Mouse (Mus musculus) embryonic facial prominence, embryonic 11.5 days (tissue): ENCODE measurements around the gene Igfbp2. TPM values are rescaled to one million over a fixed set of nuclear protein-coding genes. Genes with fewer than 3 reads are reported as not detected.

ENCODE experiments used
- ATAC-seq: fragments of 200-750 bp; cut with Nextera tagmentation; replicated peaks from 2 replicates; pipeline ENCODE4 v1.8.0; 2017; ENCODE audit warnings: low read depth; ENCODE audit not compliant: insufficient number of reproducible peaks, low FRiP score, low TSS enrichment
- DNase-seq: peaks from one replicate; pipeline ENCODE4 v3.0.0-alpha.2; 2015; ENCODE audit warnings: low spot score
- H3K27ac ChIP-seq: fragments of 300-500 bp; sonication (generic); replicated peaks from 2 replicates; pipeline ENCODE4 v1.5.1; 2014; ENCODE audit warnings: mild to moderate bottlenecking, low read depth, low read length, control low read depth
- H3K27me3 ChIP-seq: fragments of 300-500 bp; sonication (generic); 2 replicates; pipeline ENCODE4 v1.6.1; 2014; ENCODE audit warnings: mild to moderate bottlenecking, low read length, moderate library complexity, mixed read lengths; ENCODE audit not compliant: control insufficient read depth, insufficient read depth
- H3K36me3 ChIP-seq: fragments of 300-500 bp; sonication (generic); replicated peaks from 2 replicates; pipeline ENCODE4 v1.6.1; 2014; ENCODE audit warnings: low read depth, mild to moderate bottlenecking, low read length, moderate library complexity, mixed read lengths; ENCODE audit not compliant: control insufficient read depth, insufficient read depth
- H3K4me1 ChIP-seq: fragments of 300-500 bp; sonication (generic); 2 replicates; pipeline ENCODE4 v1.6.1; 2014; ENCODE audit warnings: low read length, mixed read lengths; ENCODE audit not compliant: control insufficient read depth, insufficient read depth
- H3K4me2 ChIP-seq: fragments of 300-500 bp; sonication (generic); 2 replicates; pipeline ENCODE4 v1.6.1; 2014; ENCODE audit warnings: low read depth, mild to moderate bottlenecking, control low read depth, low read length, moderate library complexity
- H3K4me3 ChIP-seq: fragments of 300-500 bp; sonication (generic); 2 replicates; pipeline ENCODE4 v1.5.1; 2014; ENCODE audit warnings: low read depth, low read length, control low read depth
- H3K9ac ChIP-seq: fragments of 300-500 bp; sonication (generic); replicated peaks from 2 replicates; pipeline ENCODE4 v1.6.1; 2014; ENCODE audit warnings: mild to moderate bottlenecking, control low read depth, low read length
- H3K9me3 ChIP-seq: fragments of 300-500 bp; sonication (generic); replicated peaks from 2 replicates; pipeline ENCODE4 v1.6.1; 2016; ENCODE audit warnings: mild to moderate bottlenecking, low read length, inconsistent platforms, mixed read lengths; ENCODE audit not compliant: control insufficient read depth
- WGBS: fragments of 180-500 bp; shearing (Covaris S2); extraction: QIAGEN DNeasy Blood & Tissue Kit; methylation state at CpG from one replicate; pipeline ENCODE4 v1.1.7; 2014; 5-methylcytosine and 5-hydroxymethylcytosine counted together
- polyA plus RNA-seq: library from polyadenylated mRNA; unstranded; fragments of >200 nt; fragmentation: Nextera tagmentation; extraction: Ambion mirVana; gene quantifications from 2 replicates; pipeline ENCODE4 v1.2.1, GENCODE M21; 2014

The Igfbp2 gene
- polyA plus RNA-seq, 1 experiment from 2014 or later: 368 TPM

DNA sequence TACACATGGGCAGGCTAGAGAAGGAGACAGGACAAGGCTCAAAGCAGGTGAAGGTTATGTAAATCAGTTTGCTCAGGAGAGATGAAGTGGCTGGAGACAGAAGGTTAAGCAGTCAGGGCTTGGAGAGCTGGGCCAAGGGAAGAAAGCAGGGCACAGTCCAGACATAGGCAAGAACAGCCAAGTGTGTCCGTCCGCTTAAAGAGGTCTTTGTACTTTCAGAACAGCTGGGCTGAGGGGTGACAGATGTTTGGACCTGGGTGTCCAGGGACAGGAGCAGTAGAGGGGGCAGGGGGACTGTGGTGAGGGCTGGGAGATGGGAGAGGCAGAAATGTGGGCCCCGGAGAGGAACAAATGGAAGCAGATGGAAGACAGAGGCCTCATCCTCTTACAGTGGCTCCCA lies 40.0 kb downstream of the Igfbp2 start:
- DNase-seq (no peak), ATAC-seq (no peak)
- H3K4me1 ChIP-seq: no peaks in the 10 kb centered on the region
- WGBS: 73% methylated on average over 3 of the region's 3 CpGs
- no peaks in the 10 kb centered on the region; the same call in 1 of the 2 replicates for H3K36me3 ChIP-seq
- no peak overlapping the region for H3K27ac ChIP-seq
- H3K9ac ChIP-seq: no peak overlapping the region
- H3K27me3 ChIP-seq: no peaks in the 10 kb centered on the region
- no peaks in the 10 kb centered on the region for H3K9me3 ChIP-seq
- no peak overlapping the region for H3K4me3 ChIP-seq
- no peak overlapping the region for H3K4me2 ChIP-seq

DNA sequence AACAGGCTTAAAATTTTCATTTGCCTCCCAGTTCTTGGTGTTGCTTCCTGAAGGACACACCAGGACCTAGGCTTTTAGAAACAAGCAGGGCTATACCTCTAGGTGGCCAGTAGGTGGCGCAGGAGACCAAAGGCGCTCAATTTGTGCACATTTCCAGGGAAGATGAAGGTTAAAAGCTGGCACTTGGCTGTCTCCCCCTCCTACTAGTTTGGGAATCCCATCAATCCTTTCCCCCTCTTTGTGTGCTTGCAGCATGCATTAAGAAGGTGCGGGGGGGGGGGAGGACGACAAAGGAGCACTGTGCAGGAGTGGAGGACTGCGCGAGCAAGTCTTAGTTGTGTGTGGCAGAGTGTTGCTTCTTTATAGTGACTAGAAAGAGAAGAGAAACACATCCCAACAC lies 41.6 kb downstream of the Igfbp2 start:
- Histone ChIP-seq H3K4me3 (no peak overlapping the region), H3K9ac (no peak overlapping the region), H3K4me1 (no peaks in the 10 kb centered on the region), H3K27me3 (no peaks in the 10 kb centered on the region), H3K27ac (no peak overlapping the region), H3K9me3 (no peaks in the 10 kb centered on the region), H3K4me2 (no peak overlapping the region), H3K36me3 (no peaks in the 10 kb centered on the region; the same call in 1 of the 2 replicates)
- DNase-seq: peak; percentile 86
- ATAC-seq: no peak; the same call in 1 of the 2 replicates
- 19% methylated on average over 6 of the region's 6 CpGs for WGBS

DNA sequence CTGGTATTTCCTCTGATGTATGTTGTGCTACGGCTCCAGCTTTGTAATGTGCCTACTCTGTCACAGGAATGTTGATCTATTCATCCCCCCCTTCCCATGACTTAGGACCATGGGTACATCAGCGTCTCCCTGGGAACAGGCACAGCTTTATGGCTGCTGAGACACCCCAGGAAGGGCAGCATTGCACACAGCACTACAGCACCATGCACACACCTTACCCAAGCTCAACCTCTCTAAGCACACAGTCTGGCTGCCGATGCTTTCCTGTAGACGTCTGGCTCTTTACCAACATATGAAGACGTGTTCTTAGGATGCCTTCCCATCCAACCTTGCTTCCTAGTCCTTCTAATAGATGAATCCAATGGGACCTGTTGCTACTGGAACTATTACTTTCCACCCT lies 42.1 kb downstream of the Igfbp2 start:
- no peaks in the 10 kb centered on the region for H3K27me3 ChIP-seq
- no peak for DNase-seq
- no peaks in the 10 kb centered on the region for H3K9me3 ChIP-seq
- no peaks in the 10 kb centered on the region for H3K4me1 ChIP-seq
- WGBS: 66% methylated on average over 5 of the region's 5 CpGs
- no peak overlapping the region for H3K4me2 ChIP-seq
- no peak overlapping the region for H3K9ac ChIP-seq
- no peak overlapping the region for H3K4me3 ChIP-seq
- H3K36me3 ChIP-seq: no peaks in the 10 kb centered on the region; the same call in 1 of the 2 replicates
- ATAC-seq: no peak
- no peak overlapping the region for H3K27ac ChIP-seq

DNA sequence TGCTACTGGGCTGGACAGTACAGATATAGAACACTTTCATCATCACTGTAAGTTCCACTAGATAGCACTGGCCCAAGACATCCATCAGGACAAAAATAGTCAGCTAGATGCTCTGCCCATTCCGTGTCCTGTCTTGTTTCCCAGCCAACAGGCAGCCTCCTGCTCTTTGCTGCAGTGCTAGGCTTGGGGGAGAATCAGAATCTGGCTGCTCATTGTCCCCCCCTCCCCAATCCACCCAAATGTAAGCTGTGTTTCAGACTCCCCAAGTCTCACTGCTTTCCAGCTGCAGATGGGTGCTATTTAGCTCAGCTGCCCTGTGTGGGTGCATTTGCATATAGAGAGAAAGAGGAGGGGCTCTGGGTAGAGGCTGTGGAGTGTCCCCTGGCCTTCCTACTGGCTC lies 43.0 kb downstream of the Igfbp2 start:
- 28% methylated on average over 1 of the region's 1 CpGs for WGBS
- no peak overlapping the region for H3K4me3 ChIP-seq
- no peak for DNase-seq

DNA sequence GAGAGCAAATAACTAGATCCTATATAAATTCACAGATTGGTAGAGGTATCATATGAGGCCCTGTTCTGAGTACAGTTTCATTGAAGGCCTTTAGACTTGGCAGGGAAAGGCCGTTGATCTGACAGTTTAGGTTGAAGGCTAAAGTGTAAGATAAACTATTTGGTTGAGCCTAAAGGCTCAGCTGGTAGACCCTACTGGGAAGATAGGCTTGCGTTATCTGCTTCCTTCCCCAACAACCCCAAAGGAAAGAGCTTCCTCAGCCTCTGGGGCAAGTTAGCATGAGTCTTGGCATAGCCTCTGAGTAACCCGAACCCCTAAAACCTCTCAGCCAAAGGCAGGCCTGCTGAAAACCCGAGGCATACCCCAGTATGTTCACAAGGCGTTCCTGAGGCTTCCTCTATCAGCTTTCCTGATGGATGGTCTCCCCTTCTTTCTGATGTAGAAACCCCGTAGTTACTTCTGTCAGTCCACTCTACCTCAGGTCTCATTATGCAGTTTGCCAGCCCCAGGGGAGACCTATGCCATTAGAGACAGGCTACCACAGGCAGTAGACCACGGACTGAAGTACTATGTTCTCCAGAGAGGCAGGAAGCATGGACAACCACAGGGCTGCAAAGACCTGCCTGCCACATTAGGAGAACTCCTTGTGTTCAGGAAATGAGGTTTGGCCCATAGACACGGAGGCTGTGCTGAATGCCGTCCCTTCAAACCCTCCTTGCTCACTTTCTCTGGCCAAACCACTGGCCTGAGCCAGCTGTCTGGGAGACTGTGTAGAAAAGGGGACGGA lies 44.3 kb downstream of the Igfbp2 start:
- WGBS: 64% methylated on average over 10 of the region's 10 CpGs
- Histone ChIP-seq H3K4me1 (no peaks in the 10 kb centered on the region), H3K27ac (no peak overlapping the region), H3K9ac (no peak overlapping the region), H3K4me2 (no peak overlapping the region), H3K9me3 (no peaks in the 10 kb centered on the region), H3K36me3 (no peaks in the 10 kb centered on the region), H3K27me3 (no peaks in the 10 kb centered on the region; the same call in 1 of the 2 replicates), H3K4me3 (no peak overlapping the region)
- ATAC-seq (no peak), DNase-seq (no peak)

More for the DNA sequence above, 43.0 kb downstream of the Igfbp2 start:
- H3K9me3 ChIP-seq: no peaks in the 10 kb centered on the region
- H3K27me3 ChIP-seq: no peaks in the 10 kb centered on the region
- ATAC-seq: no peak
- no peaks in the 10 kb centered on the region for H3K4me1 ChIP-seq
- no peaks in the 10 kb centered on the region; the same call in 1 of the 2 replicates for H3K36me3 ChIP-seq
- no peak overlapping the region for H3K27ac ChIP-seq
- no peak overlapping the region for H3K4me2 ChIP-seq
- no peak overlapping the region for H3K9ac ChIP-seq

DNA sequence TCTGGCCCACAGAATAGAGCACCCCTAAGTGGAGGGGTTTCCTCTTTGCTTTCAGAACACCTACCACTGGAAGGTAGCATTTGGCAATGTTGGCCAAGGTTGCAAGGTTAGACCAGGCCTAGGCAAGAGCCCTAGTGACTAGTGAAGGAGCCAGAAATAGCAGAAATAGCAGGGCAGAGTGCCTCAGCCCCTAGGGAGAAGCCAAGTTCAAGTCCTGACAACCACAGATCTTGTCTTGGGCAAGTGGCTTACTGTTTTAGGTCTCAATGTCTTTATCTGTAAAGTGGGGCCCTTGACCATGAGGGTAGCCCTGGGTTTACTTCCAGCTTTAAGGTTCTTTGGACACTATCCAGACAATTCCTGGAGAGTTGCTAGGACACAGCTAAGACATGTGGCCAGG lies 45.0 kb downstream of the Igfbp2 start:
- peaks cover 2% of the 10 kb centered on the region; the same call in 1 of the 2 replicates for H3K27me3 ChIP-seq
- no peak overlapping the region for H3K4me2 ChIP-seq
- DNase-seq (no peak), ATAC-seq (no peak)
- H3K9me3 ChIP-seq: no peaks in the 10 kb centered on the region
- H3K4me1 ChIP-seq: no peaks in the 10 kb centered on the region
- H3K36me3 ChIP-seq: no peaks in the 10 kb centered on the region
- no peak overlapping the region for H3K9ac ChIP-seq
- no peak overlapping the region for H3K4me3 ChIP-seq
- no peak overlapping the region for H3K27ac ChIP-seq

DNA sequence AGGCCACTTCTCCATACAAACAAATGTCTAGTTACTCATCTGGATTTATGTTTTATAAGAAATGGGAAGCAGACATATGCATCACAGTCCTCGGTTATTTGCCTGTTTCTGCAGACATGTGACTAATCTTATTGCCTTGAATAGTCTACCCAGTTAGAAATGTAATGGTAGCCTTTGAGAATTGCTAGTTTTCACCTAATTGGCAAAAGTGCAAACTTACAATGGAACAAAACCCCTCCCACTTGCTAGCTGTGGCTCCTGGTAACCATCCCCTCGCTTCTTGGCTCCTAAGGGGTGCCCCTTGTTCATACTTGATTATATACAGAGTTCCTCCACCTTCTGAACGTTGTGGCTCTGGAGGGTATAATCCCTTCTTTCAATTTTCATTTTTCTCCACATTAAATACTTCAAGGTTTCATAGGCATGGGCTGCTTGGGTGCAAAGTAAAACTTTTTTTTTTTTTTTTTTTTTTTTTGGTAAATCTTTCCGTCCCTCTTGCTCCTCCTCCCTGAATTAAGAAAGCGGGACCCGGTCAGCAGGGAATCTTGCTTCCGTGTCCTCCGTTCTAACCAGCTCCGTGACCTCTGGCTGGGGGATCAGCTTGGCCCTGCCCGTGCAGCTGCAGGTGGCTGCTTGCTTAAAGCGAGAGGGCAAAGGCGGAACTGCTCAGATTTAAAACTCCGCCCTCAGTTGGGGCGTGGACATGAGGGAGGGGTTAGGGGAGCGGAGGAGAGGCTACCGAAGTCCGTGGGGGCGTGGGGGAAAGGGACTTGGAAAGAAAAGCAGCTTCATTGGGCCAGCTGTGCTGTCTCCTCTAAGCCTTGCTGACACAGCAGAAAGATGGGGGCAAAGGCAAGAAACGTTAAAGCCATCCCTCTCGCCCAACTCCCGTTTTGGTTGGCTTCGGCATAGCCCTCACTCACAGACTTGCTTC lies 45.6 kb downstream of the Igfbp2 start:
- H3K4me1 ChIP-seq: no peaks in the 10 kb centered on the region
- peak overlapping the region; percentile 57 for H3K4me2 ChIP-seq
- no peak overlapping the region for H3K27ac ChIP-seq
- ATAC-seq (no peak), DNase-seq (peak; percentile 82)
- WGBS: 7% methylated on average over 22 of the region's 22 CpGs
- peak overlapping the region; percentile 63 for H3K4me3 ChIP-seq
- H3K9me3 ChIP-seq: no peaks in the 10 kb centered on the region
- no peak overlapping the region; the same call in 1 of the 2 replicates for H3K9ac ChIP-seq
- no peaks in the 10 kb centered on the region for H3K36me3 ChIP-seq
- H3K27me3 ChIP-seq: peaks cover 2% of the 10 kb centered on the region; the same call in 1 of the 2 replicates
